Mouse (Mus musculus): ENCODE measurements around the gene Tmod1.
A peak's percentile ranks its signal among the peaks of the same experiment; 100 is the strongest.

DNA sequence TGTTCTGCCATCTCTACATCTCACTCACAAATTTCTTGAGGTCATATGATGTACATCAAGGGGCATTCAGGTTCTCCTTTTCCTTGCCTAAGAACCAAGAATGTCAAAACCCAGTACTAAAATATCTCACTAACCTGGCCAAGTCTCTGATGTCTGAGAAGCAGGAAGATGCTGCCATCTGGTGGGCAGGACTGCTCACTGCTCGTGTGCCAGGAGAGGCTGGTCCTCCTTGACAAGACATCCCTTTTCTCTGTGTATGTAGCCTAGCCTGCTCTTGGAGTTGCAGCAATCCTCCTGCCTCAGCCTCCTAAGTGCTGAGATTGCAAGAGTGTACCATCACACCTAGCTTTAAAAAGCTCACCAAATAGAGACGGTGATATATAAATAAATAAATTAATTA, 87.8 kb downstream of the Tmod1 start:
- TF ChIP-seq CTCF (IDR thresholded peaks at IDR 0.05; ENCODE audit: control insufficient read depth, insufficient read depth, low read length) = peak; percentile 97
- no peak for TF ChIP-seq POLR2A (IDR thresholded peaks at IDR 0.05; ENCODE audit: borderline replicate concordance, control insufficient read depth, low read depth, low read length)

All from bone marrow, adult 2 months (tissue).